Mouse (Mus musculus) forebrain, embryonic 11.5 days (tissue): Measurements from ENCODE around the gene Crb3. TPM values are rescaled to one million over a fixed set of nuclear protein-coding genes. Genes with fewer than 3 reads are reported as not detected.

ENCODE experiments used
- ATAC-seq: fragments of 200-750 bp; cut with Nextera tagmentation; replicated peaks from 2 replicates; pipeline ENCODE4 v1.8.0; 2017; ENCODE audit warnings: moderate TSS enrichment; ENCODE audit not compliant: low FRiP score
- DNase-seq: peaks from one replicate; pipeline ENCODE4 v3.0.0-alpha.2; 2017; ENCODE audit warnings: low spot score
- H3K27ac ChIP-seq: fragments of 300-500 bp; sonication (generic); 2 replicates; pipeline ENCODE4 v1.5.1; 2014; ENCODE audit warnings: low read depth, low read length
- H3K27me3 ChIP-seq: fragments of 300-500 bp; sonication (generic); 2 replicates; pipeline ENCODE4 v1.6.1; 2014; ENCODE audit warnings: mild to moderate bottlenecking, low read length, mixed read lengths; ENCODE audit not compliant: control insufficient read depth, insufficient read depth
- H3K36me3 ChIP-seq: fragments of 300-500 bp; sonication (generic); 2 replicates; pipeline ENCODE4 v1.6.1; 2014; ENCODE audit warnings: mild to moderate bottlenecking, low read length, moderate library complexity, mixed read lengths; ENCODE audit not compliant: control insufficient read depth, insufficient read depth
- H3K4me1 ChIP-seq: fragments of 300-500 bp; sonication (generic); replicated peaks from 2 replicates; pipeline ENCODE4 v1.6.1; 2014; ENCODE audit warnings: low read length, mixed read lengths; ENCODE audit not compliant: control insufficient read depth, insufficient read depth
- H3K4me2 ChIP-seq: fragments of 300-500 bp; sonication (generic); 2 replicates; pipeline ENCODE4 v1.6.1; 2014; ENCODE audit warnings: low read depth, mild to moderate bottlenecking, low read length, moderate library complexity, mixed read lengths; ENCODE audit not compliant: severe bottlenecking
- H3K4me3 ChIP-seq: fragments of 300-500 bp; sonication (generic); 2 replicates; pipeline ENCODE4 v1.5.1; 2014; ENCODE audit warnings: low read depth, low read length
- H3K9ac ChIP-seq: fragments of 300-500 bp; sonication (generic); 2 replicates; pipeline ENCODE4 v1.6.1; 2014; ENCODE audit warnings: low read length
- H3K9me3 ChIP-seq: fragments of 300-500 bp; sonication (generic); 2 replicates; pipeline ENCODE4 v1.6.1; 2016; ENCODE audit warnings: low read length, mixed read lengths; ENCODE audit not compliant: control insufficient read depth
- WGBS: fragments of 180-500 bp; shearing (Covaris S2); extraction: QIAGEN DNeasy Blood & Tissue Kit; methylation state at CpG from one replicate; pipeline ENCODE4 v1.1.7; 2014; 5-methylcytosine and 5-hydroxymethylcytosine counted together
- polyA plus RNA-seq: library from polyadenylated mRNA; unstranded; fragments of >200 nt; fragmentation: Nextera tagmentation; extraction: Ambion mirVana; gene quantifications from 2 replicates; pipeline ENCODE4 v1.2.1, GENCODE M21; 2014

Crb3 gene
- 1.5 and 1.9 TPM in 2 replicates for polyA plus RNA-seq

DNA sequence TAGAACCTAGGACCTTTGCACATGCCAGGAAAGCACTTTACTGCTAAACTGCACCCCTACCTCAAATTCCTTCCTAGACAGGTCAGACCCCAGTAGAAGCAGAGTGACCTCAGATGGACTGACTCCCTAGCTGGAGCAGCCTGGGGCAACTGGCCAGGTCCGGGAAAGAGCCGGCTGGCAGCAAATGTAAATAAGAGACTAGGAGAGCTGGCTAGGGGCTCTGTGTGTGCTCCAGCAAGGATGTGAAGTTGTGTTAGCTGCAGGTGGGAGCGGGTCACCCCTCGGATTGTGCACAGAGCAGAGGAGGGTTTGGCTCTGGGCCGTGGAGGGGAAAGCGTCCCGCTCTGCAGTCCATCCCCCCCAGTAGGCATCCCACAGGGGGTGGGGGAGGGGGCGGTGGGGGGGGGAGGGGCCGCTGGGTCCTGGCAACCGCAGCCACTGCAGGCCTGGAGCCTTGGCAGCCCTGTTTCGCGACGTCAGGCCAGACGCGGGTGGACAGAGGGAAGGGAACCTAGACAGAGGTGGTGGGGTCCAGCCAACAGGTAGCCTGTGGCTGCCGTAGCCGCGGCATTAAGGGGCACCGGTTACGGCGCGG is at the start of gene Crb3:
Crb3 (plus strand) TSS at position 215 of the 595 bp plus-strand sequence.
- no peaks in the 10 kb centered on the region for H3K9me3 ChIP-seq
- H3K36me3 ChIP-seq, result no peaks in the 10 kb centered on the region
- peaks cover 16% of the 10 kb centered on the region; the same call in 1 of the 2 replicates for H3K4me1 ChIP-seq
- WGBS, result 1% methylated on average over 13 of the region's 22 CpGs
- peak within 1 kb of the TSS; percentile 70 for H3K4me3 ChIP-seq
- H3K4me2 ChIP-seq, result peak within 1 kb of the TSS; percentile 69
- H3K27ac ChIP-seq, result peak within 1 kb of the TSS; percentile 68; the same call in 1 of the 2 replicates
- H3K9ac ChIP-seq, result peak within 1 kb of the TSS; percentile 69
- DNase-seq (peak; percentile 75), ATAC-seq (no peak; the same call in none of the 2 replicates)
- H3K27me3 ChIP-seq, result peaks cover 27% of the 10 kb centered on the region

DNA sequence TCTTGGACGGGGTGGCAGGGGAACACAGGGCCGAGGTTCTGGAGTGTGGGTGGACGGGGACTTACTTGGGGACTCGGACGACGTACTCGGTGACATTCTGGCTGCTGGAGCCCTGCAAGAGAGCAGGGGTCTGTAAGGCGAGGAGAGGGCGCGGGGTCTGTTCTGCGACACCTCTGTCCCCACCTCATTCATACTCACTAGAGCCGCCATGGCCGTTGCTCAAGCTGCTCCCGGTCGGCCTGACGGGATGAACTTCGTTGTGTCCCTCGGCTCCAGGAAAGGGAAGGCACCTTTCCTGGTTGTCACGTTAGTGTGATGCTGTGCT is 48.0 kb upstream of the Crb3 start:
- ATAC-seq (peak; percentile 47), DNase-seq (no peak)
- no peaks in the 10 kb centered on the region for H3K9me3 ChIP-seq
- peak overlapping the region; percentile 77 for H3K4me2 ChIP-seq
- no peaks in the 10 kb centered on the region for H3K27me3 ChIP-seq
- peaks cover 6% of the 10 kb centered on the region; the same call in 1 of the 2 replicates for H3K36me3 ChIP-seq
- under 1% methylated on average over 19 of the region's 19 CpGs for WGBS
- H3K4me1 ChIP-seq, result peaks cover 11% of the 10 kb centered on the region
- peak overlapping the region; percentile 46; the same call in 1 of the 2 replicates for H3K27ac ChIP-seq
- H3K9ac ChIP-seq, result peak overlapping the region; percentile 80
- H3K4me3 ChIP-seq, result peak overlapping the region; percentile 76

DNA sequence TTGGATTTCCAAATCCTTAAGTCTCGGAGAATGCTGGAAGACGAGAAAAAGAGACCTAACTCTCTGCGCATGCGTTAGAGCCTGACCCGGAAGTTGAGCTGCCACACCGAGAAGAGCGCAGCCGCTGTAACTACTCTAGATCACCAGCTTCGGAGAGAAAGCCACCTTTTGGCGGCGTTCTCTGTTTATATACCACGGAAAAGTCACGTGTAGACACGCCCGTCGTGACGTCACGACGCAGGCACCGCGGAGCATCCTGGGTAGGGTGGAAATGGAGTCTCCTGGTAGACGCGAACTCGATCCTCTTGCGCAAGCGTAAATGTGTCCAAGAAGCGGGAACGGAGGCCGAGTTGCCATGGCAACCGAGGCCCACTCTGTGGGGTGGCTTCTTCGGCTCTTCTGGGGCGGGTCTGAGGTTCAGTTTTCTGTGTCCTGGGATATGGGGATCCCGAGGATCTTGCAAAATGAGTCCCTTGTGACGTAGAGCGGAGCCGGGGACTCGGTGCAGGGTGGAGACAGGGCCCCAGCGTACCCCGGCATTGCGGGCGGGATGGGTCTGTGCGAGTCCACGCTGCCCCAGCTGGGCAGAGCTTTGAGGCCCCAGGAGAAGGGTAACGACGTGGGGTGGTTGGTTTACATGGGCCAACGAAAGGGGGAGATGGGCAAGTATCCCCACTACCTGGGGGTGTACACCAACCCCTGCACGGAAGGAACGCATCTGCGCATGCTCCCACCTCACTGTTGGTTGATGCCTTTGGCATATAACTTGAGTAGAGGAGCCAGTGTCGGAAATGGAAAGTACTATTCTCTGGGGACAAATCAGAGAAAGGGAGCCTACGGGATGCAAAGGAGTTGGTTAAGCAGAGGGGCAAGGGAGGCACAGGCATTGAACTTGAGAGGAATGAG is 47.4 kb upstream of the Crb3 start, which contains the start of the genes Gtf2f1 and Gm17949:
Gtf2f1 (minus strand) TSS at position 53 of the 906 bp plus-strand sequence.
Gm17949 (plus strand) TSS at position 234 of the 906 bp plus-strand sequence.
- under 1% methylated on average over 48 of the region's 51 CpGs for WGBS
- Histone ChIP-seq H3K9me3 (no peaks in the 10 kb centered on the region), H3K4me2 (peak within 1 kb of the TSS; percentile 78), H3K4me3 (peak within 1 kb of the TSS; percentile 76), H3K4me1 (peaks cover 11% of the 10 kb centered on the region), H3K27me3 (no peaks in the 10 kb centered on the region), H3K9ac (peak within 1 kb of the TSS; percentile 80), H3K36me3 (peaks cover 6% of the 10 kb centered on the region; the same call in 1 of the 2 replicates), H3K27ac (peak within 1 kb of the TSS; percentile 86)
- DNase-seq (peak; percentile 98), ATAC-seq (peak; percentile 90)

DNA sequence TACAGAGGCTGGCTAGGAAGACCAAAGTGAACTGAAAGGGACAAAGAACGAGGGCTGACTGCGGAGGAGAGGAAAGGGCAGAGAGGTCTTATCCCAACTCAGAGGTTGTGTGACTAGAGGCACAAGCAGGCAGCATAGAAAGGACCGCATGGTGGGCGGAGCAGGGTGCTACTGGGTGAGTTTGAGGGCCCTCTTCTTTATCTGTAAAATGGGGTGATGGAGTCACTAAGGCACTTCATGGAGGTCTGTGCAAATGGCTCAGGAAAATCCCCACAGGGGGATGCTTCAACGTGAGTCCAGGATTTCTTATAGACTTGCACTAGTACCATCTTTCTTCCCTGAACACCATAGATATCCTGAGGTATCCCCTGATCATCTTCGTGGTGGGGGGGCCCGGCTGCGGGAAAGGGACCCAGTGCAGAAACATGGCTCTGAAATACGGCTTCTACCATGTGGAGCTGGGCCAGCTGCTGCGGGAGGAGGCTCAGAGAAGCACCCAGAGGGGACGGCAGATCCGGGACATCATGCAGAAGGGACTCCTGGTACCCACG is 46.6 kb upstream of the Crb3 start:
- no peaks in the 10 kb centered on the region for H3K9me3 ChIP-seq
- peak overlapping the region; percentile 78 for H3K4me2 ChIP-seq
- peak overlapping the region; percentile 76 for H3K4me3 ChIP-seq
- peaks cover 3% of the 10 kb centered on the region; the same call in 1 of the 2 replicates for H3K36me3 ChIP-seq
- H3K9ac ChIP-seq, result peak overlapping the region; percentile 78; the same call in 1 of the 2 replicates
- DNase-seq (no peak), ATAC-seq (0 out of 2 replicates have a peak, but pooled peaks have one; percentile 0)
- no peaks in the 10 kb centered on the region for H3K27me3 ChIP-seq
- H3K4me1 ChIP-seq, result peaks cover 11% of the 10 kb centered on the region
- H3K27ac ChIP-seq, result no peak overlapping the region; the same call in 1 of the 2 replicates
- WGBS, result 75% methylated on average over 13 of the region's 13 CpGs

DNA sequence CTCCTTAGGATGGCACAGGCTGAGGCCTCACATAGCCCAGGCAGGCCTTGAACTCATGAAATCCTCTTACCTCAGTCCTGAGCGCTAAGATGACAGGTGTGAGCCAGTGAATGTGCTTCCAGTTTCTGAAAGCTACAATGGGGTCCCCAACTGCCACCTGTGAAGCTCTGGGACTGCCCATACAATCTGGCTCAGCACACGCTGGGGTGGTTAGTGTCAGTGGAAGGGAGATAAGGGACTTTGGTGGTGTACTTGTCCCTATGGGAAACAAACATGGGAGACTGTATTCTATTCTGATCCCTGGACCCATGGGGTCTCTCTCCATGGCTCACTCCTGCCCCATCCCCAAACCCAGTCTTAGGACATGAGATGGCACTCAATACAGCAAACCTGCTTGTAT is 39.2 kb upstream of the Crb3 start:
- Histone ChIP-seq H3K27ac (no peak overlapping the region), H3K4me2 (no peak overlapping the region), H3K4me1 (no peaks in the 10 kb centered on the region), H3K9me3 (no peaks in the 10 kb centered on the region), H3K36me3 (peaks cover 18% of the 10 kb centered on the region), H3K4me3 (no peak overlapping the region), H3K9ac (no peak overlapping the region), H3K27me3 (no peaks in the 10 kb centered on the region)
- WGBS, result 83% methylated on average over 2 of the region's 2 CpGs
- DNase-seq (no peak), ATAC-seq (no peak)

DNA sequence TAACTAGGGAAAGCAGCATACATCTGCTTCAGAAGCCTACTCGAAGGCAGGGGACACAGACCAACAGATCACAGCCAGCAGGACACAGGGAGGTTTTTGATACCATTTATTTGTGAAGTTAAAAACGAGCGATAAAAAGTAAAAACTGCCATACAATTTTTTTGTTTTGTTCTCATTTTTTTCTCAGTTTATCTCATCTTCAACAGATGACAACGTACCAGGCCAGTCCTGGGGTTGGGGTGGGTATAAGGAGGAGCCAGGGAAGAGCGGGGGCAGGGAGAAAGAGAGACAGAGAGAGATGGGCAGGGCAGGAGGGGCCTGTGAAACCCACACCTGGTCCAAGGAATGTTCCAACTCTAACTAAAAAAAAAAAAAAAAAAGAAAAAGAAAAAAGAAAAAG is 37.9 kb upstream of the Crb3 start:
- H3K36me3 ChIP-seq, result peaks cover 27% of the 10 kb centered on the region

DNA sequence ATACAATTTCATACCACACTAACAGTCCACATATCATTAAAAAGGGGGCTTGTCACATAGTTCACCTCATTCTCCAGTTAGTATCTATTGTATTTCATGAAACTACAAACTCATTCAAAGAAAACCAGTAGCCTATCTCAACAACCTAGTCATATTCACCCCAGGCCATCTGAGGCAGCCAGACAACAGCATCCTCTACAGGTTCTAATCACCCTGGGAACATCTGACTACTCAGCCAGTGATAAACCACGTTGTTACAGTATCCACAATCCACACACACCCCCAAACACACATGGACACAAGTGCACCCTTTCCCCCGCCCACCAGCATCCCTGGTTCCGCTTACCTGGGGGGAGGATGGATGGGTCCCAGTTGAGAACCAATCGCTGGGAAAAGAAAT is 31.4 kb upstream of the Crb3 start:
- DNase-seq, result no peak
- Histone ChIP-seq H3K4me3 (no peak overlapping the region), H3K27ac (no peak overlapping the region), H3K9ac (no peak overlapping the region), H3K9me3 (no peaks in the 10 kb centered on the region), H3K4me2 (no peak overlapping the region), H3K4me1 (peaks cover 11% of the 10 kb centered on the region; the same call in 1 of the 2 replicates), H3K36me3 (peaks cover 34% of the 10 kb centered on the region), H3K27me3 (no peaks in the 10 kb centered on the region)
- no peak for ATAC-seq
- WGBS, result 88% methylated on average over 4 of the region's 4 CpGs

More for the DNA sequence above, 37.9 kb upstream of the Crb3 start:
- H3K4me1 ChIP-seq, result no peaks in the 10 kb centered on the region
- no peak overlapping the region for H3K27ac ChIP-seq
- no peak overlapping the region for H3K9ac ChIP-seq
- ATAC-seq (no peak), DNase-seq (no peak)
- no peaks in the 10 kb centered on the region for H3K9me3 ChIP-seq
- 91% methylated on average over 5 of the region's 5 CpGs for WGBS
- no peak overlapping the region for H3K4me2 ChIP-seq
- no peaks in the 10 kb centered on the region for H3K27me3 ChIP-seq
- H3K4me3 ChIP-seq, result no peak overlapping the region

DNA sequence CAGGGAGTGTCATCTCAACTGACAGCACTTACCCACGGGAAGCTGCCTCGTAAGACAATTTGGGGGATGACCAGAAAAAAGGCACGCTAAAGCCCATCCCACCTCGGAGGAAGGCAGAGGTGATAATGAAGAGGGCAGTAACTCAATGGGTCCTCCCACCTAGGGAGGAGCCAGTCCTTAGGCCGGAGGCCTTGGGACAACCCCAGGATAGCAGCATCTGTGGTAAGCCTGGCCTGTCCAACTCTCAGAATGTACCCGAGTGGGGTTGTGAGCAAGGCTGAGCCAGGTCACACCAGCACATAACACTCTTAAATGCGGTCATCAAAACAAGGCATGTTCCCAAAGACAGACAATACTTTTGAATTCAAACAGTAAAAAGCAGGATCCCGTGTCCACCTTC is 29.2 kb upstream of the Crb3 start:
- H3K27me3 ChIP-seq, result no peaks in the 10 kb centered on the region
- H3K9me3 ChIP-seq, result no peaks in the 10 kb centered on the region
- peaks cover 22% of the 10 kb centered on the region for H3K36me3 ChIP-seq
- H3K4me2 ChIP-seq, result peak overlapping the region; percentile 97
- 62% methylated on average over 8 of the region's 8 CpGs for WGBS
- peak overlapping the region; percentile 98 for H3K4me3 ChIP-seq
- peak overlapping the region; percentile 98 for H3K9ac ChIP-seq
- ATAC-seq (no peak), DNase-seq (no peak)
- peaks cover 11% of the 10 kb centered on the region; the same call in 1 of the 2 replicates for H3K4me1 ChIP-seq
- no peak overlapping the region for H3K27ac ChIP-seq
